Comparison of ENCODE assay signal across 8 mouse cellular contexts in the genomic region with DNA sequence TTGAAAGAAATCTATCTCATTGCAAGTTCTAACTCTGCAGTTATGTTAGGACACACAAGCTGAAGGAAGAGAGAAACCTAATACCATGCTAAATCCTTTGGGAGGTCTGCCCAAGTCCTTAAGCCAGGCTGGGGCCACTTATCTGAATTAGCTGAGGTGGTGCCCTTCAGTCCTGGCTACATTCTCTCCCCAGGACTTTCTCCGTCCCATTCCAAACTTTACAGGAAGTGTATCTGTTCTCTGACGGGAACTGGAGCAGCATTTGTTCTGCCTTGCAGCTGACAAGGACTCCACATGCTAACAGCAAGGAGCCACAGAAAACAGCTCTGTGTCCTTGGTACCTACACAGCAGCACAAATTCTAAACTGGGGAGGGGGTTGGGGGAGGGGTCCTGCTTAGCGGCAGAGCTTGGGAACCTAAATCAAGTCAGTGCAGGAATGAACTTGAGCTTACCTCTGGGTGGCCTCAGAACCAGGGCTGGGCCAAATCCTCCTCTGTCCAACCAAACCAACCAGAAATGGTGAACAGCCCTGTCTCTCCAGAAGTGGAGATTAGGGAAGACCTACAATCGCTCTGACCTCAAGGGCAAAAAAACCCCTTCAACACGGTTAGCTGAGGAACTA.
DNase-seq lines count a peak whose midpoint lies in the region; ATAC-seq lines count a peak whose summit lies in the region.

No protein-coding gene starts in this region.

- peak overlapping the region; percentile 86 for H3K27ac ChIP-seq in lung, embryonic 16.5 days (ENCODE audit: low read length)
- H3K27ac ChIP-seq in hindbrain, embryonic 12.5 days, result peak overlapping the region; percentile 48; the same call in 1 of the 2 replicates

- no peak for DNase-seq in lung, postnatal 10 days
- DNase-seq in embryo, embryonic 9.5 days (ENCODE audit: extremely low spot score), result peak; percentile 53
- peak; percentile 71 for DNase-seq in skeletal muscle tissue, adult 2 months (ENCODE audit: low read depth, low spot score)
- DNase-seq in cerebellum, postnatal 10 days, result no peak
- DNase-seq in cerebellum, postnatal 25 days, result no peak

- H3K27me3 ChIP-seq in lung, embryonic 16.5 days (ENCODE audit: control insufficient read depth, insufficient read depth, low read depth, low read length), result no peaks in the 10 kb centered on the region
- no peaks in the 10 kb centered on the region for H3K27me3 ChIP-seq in hindbrain, embryonic 12.5 days

- no peaks in the 10 kb centered on the region for H3K36me3 ChIP-seq in lung, embryonic 16.5 days (ENCODE audit: control insufficient read depth, insufficient read depth, low read length)
- H3K36me3 ChIP-seq in hindbrain, embryonic 12.5 days, result no peaks in the 10 kb centered on the region

- H3K9me3 ChIP-seq in lung, embryonic 16.5 days (ENCODE audit: control insufficient read depth, low read length), result no peaks in the 10 kb centered on the region
- no peaks in the 10 kb centered on the region for H3K9me3 ChIP-seq in hindbrain, embryonic 12.5 days (replicated peaks)

- H3K4me1 ChIP-seq in lung, embryonic 16.5 days (replicated peaks; ENCODE audit: control insufficient read depth, insufficient read depth, low read length), result peaks cover 45% of the 10 kb centered on the region
- peaks cover 38% of the 10 kb centered on the region for H3K4me1 ChIP-seq in hindbrain, embryonic 12.5 days

- no peak overlapping the region for H3K4me3 ChIP-seq in lung, embryonic 16.5 days (ENCODE audit: low read length)
- no peak overlapping the region for H3K4me3 ChIP-seq in hindbrain, embryonic 12.5 days

- H3K9ac ChIP-seq in lung, embryonic 16.5 days (ENCODE audit: low read length), result 0 out of 2 replicates have a peak overlapping the region, but pooled peaks have one; percentile 9
- no peak overlapping the region for H3K9ac ChIP-seq in hindbrain, embryonic 12.5 days

- no peak overlapping the region for H3K4me2 ChIP-seq in lung, embryonic 16.5 days (ENCODE audit: low read depth, low read length)
- peak overlapping the region; percentile 26; the same call in 1 of the 2 replicates for H3K4me2 ChIP-seq in hindbrain, embryonic 12.5 days (replicated peaks)

- ATAC-seq in lung, embryonic 16.5 days (ENCODE audit: low read depth), result peak; percentile 31
- no peak for ATAC-seq in hindbrain, embryonic 12.5 days (ENCODE audit: low FRiP score)
- ATAC-seq in monocyte, adult 5-6 weeks (replicated peaks; ENCODE audit: insufficient number of reproducible peaks, low FRiP score, low TSS enrichment, poor library complexity, severe bottlenecking), result no peak

- 8% methylated on average over 5 of the region's 5 CpGs for WGBS in lung, embryonic 16.5 days
- 26% methylated on average over 5 of the region's 5 CpGs for WGBS in hindbrain, embryonic 12.5 days

Comparison
In these comparisons a context has a peak if more than half of its experiments do, and no peak if none do; other contexts are left out.
1. DNase-seq: peak in embryo, embryonic 9.5 days (single experiment) and skeletal muscle tissue, adult 2 months (single experiment); none in lung, postnatal 10 days (single experiment), cerebellum, postnatal 10 days (0 of 2) and cerebellum, postnatal 25 days (0 of 2).